Mouse (Mus musculus): ENCODE data around the gene Tas2r105. TPM values are rescaled to one million over a fixed set of nuclear protein-coding genes. Genes with fewer than 3 reads are reported as not detected.

The Tas2r105 gene
- not detected in 2 replicates for polyA plus RNA-seq (2015; fragmentation: Nextera tagmentation; extraction: Ambion mirVana)

- ATAC-seq (ENCODE audit: low read depth): no peak
- WGBS: 62% methylated on average over 1 of the region's 1 CpGs
- Histone ChIP-seq H3K27me3 (ENCODE audit: control insufficient read depth, insufficient read depth, low read depth, low read length) (no peaks in the 10 kb centered on the region), H3K36me3 (ENCODE audit: control insufficient read depth, insufficient read depth, low read length) (no peaks in the 10 kb centered on the region), H3K4me3 (ENCODE audit: low read length) (no peak within 1 kb of the TSS), H3K9me3 (ENCODE audit: control insufficient read depth, low read length) (peaks cover 2% of the 10 kb centered on the region), H3K4me1 (replicated peaks; ENCODE audit: control insufficient read depth, insufficient read depth, low read length) (no peaks in the 10 kb centered on the region), H3K27ac (ENCODE audit: low read length) (no peak within 1 kb of the TSS), H3K4me2 (ENCODE audit: low read depth, low read length) (no peak within 1 kb of the TSS), H3K9ac (ENCODE audit: low read length) (no peak within 1 kb of the TSS)
Observed at GRCm38 (mm10) chr6:131687395-131687794, at the start of gene Tas2r105. TSS of gene Tas2r105 (minus strand) at chr6:131687495.

GRCm38 (mm10) chr6:131712803-131713202 is 25.5 kb upstream of the Tas2r105 start:
- Histone ChIP-seq H3K36me3 (ENCODE audit: control insufficient read depth, insufficient read depth, low read length) (no peaks in the 10 kb centered on the region), H3K4me1 (replicated peaks; ENCODE audit: control insufficient read depth, insufficient read depth, low read length) (no peaks in the 10 kb centered on the region), H3K4me2 (ENCODE audit: low read depth, low read length) (no peak overlapping the region), H3K4me3 (ENCODE audit: low read length) (no peak overlapping the region), H3K9me3 (ENCODE audit: control insufficient read depth, low read length) (no peaks in the 10 kb centered on the region), H3K9ac (ENCODE audit: low read length) (no peak overlapping the region), H3K27me3 (ENCODE audit: control insufficient read depth, insufficient read depth, low read depth, low read length) (no peaks in the 10 kb centered on the region), H3K27ac (ENCODE audit: low read length) (no peak overlapping the region)
- 40% methylated on average over 7 of the region's 7 CpGs for WGBS
- ATAC-seq (ENCODE audit: low read depth): no peak

- H3K4me3 ChIP-seq (ENCODE audit: low read length): no peak within 1 kb of the TSS
- no peaks in the 10 kb centered on the region for H3K4me1 ChIP-seq (replicated peaks; ENCODE audit: control insufficient read depth, insufficient read depth, low read length)
- no peak for ATAC-seq (ENCODE audit: low read depth)
- H3K4me2 ChIP-seq (ENCODE audit: low read depth, low read length): no peak within 1 kb of the TSS
- H3K27me3 ChIP-seq (ENCODE audit: control insufficient read depth, insufficient read depth, low read depth, low read length): no peaks in the 10 kb centered on the region
- no peaks in the 10 kb centered on the region for H3K36me3 ChIP-seq (ENCODE audit: control insufficient read depth, insufficient read depth, low read length)
- H3K9ac ChIP-seq (ENCODE audit: low read length): no peak within 1 kb of the TSS
- no peak within 1 kb of the TSS for H3K27ac ChIP-seq (ENCODE audit: low read length)
- peaks cover 2% of the 10 kb centered on the region for H3K9me3 ChIP-seq (ENCODE audit: control insufficient read depth, low read length)
Observed at GRCm38 (mm10) chr6:131689963-131690362, 2.7 kb upstream of the Tas2r105 start, which contains the start of gene Tas2r114. TSS of gene Tas2r114 (minus strand) at chr6:131690063.

GRCm38 (mm10) chr6:131685644-131686043 is 1.7 kb downstream of the Tas2r105 start, which contains the start of gene Tas2r104:
TSS of gene Tas2r104 (minus strand) at chr6:131685744.
- Histone ChIP-seq H3K4me2 (ENCODE audit: low read depth, low read length) (no peak within 1 kb of the TSS), H3K27ac (ENCODE audit: low read length) (no peak within 1 kb of the TSS), H3K27me3 (ENCODE audit: control insufficient read depth, insufficient read depth, low read depth, low read length) (no peaks in the 10 kb centered on the region), H3K9me3 (ENCODE audit: control insufficient read depth, low read length) (no peaks in the 10 kb centered on the region; the same call in 1 of the 2 replicates), H3K9ac (ENCODE audit: low read length) (no peak within 1 kb of the TSS), H3K4me3 (ENCODE audit: low read length) (no peak within 1 kb of the TSS), H3K4me1 (replicated peaks; ENCODE audit: control insufficient read depth, insufficient read depth, low read length) (no peaks in the 10 kb centered on the region), H3K36me3 (ENCODE audit: control insufficient read depth, insufficient read depth, low read length) (no peaks in the 10 kb centered on the region)
- 73% methylated on average over 1 of the region's 1 CpGs for WGBS
- ATAC-seq (ENCODE audit: low read depth): no peak

GRCm38 (mm10) chr6:131678786-131679185 is 8.5 kb downstream of the Tas2r105 start, which contains the start of gene Tas2r106:
TSS of gene Tas2r106 (minus strand) at chr6:131678886.
- ATAC-seq (ENCODE audit: low read depth): no peak
- no peaks in the 10 kb centered on the region for H3K36me3 ChIP-seq (ENCODE audit: control insufficient read depth, insufficient read depth, low read length)
- no peak within 1 kb of the TSS for H3K4me3 ChIP-seq (ENCODE audit: low read length)
- H3K9me3 ChIP-seq (ENCODE audit: control insufficient read depth, low read length): no peaks in the 10 kb centered on the region
- no peaks in the 10 kb centered on the region for H3K4me1 ChIP-seq (replicated peaks; ENCODE audit: control insufficient read depth, insufficient read depth, low read length)
- 54% methylated on average over 3 of the region's 3 CpGs for WGBS
- no peak within 1 kb of the TSS for H3K9ac ChIP-seq (ENCODE audit: low read length)
- H3K4me2 ChIP-seq (ENCODE audit: low read depth, low read length): no peak within 1 kb of the TSS
- no peaks in the 10 kb centered on the region for H3K27me3 ChIP-seq (ENCODE audit: control insufficient read depth, insufficient read depth, low read depth, low read length)
- H3K27ac ChIP-seq (ENCODE audit: low read length): no peak within 1 kb of the TSS

GRCm38 (mm10) chr6:131660049-131660448 is 27.2 kb downstream of the Tas2r105 start, which contains the start of gene Tas2r107:
TSS of gene Tas2r107 (minus strand) at chr6:131660149.
- no peak within 1 kb of the TSS for H3K27ac ChIP-seq (ENCODE audit: low read length)
- H3K9ac ChIP-seq (ENCODE audit: low read length): no peak within 1 kb of the TSS
- H3K4me3 ChIP-seq (ENCODE audit: low read length): no peak within 1 kb of the TSS
- H3K4me1 ChIP-seq (replicated peaks; ENCODE audit: control insufficient read depth, insufficient read depth, low read length): no peaks in the 10 kb centered on the region
- no peak within 1 kb of the TSS for H3K4me2 ChIP-seq (ENCODE audit: low read depth, low read length)
- ATAC-seq (ENCODE audit: low read depth): no peak
- H3K27me3 ChIP-seq (ENCODE audit: control insufficient read depth, insufficient read depth, low read depth, low read length): no peaks in the 10 kb centered on the region
- H3K36me3 ChIP-seq (ENCODE audit: control insufficient read depth, insufficient read depth, low read length): no peaks in the 10 kb centered on the region
- no peaks in the 10 kb centered on the region for H3K9me3 ChIP-seq (ENCODE audit: control insufficient read depth, low read length)

Other genes with a start within 250 kb of the Tas2r105 start
- not detected in 2 replicates for gene 5430401F13Rik, start 201.1 kb downstream of the Tas2r105 start, polyA plus RNA-seq (2015; fragmentation: Nextera tagmentation; extraction: Ambion mirVana)
- not detected in 2 replicates for gene Gm6619, start 201.1 kb downstream of the Tas2r105 start, polyA plus RNA-seq (2015; fragmentation: Nextera tagmentation; extraction: Ambion mirVana)
- not detected in 2 replicates for gene Tas2r130, start 56.6 kb downstream of the Tas2r105 start, polyA plus RNA-seq (2015; fragmentation: Nextera tagmentation; extraction: Ambion mirVana)
- gene Tas2r107, start 27.3 kb downstream of the Tas2r105 start, polyA plus RNA-seq (2015; fragmentation: Nextera tagmentation; extraction: Ambion mirVana): not detected in 2 replicates
- not detected in 2 replicates for gene Tas2r106, start 8.6 kb downstream of the Tas2r105 start, polyA plus RNA-seq (2015; fragmentation: Nextera tagmentation; extraction: Ambion mirVana)
- not detected in 2 replicates for gene Tas2r104, start 1.8 kb downstream of the Tas2r105 start, polyA plus RNA-seq (2015; fragmentation: Nextera tagmentation; extraction: Ambion mirVana)
- gene Tas2r114, start 2.6 kb upstream of the Tas2r105 start, polyA plus RNA-seq (2015; fragmentation: Nextera tagmentation; extraction: Ambion mirVana): not detected in 2 replicates

Measured in lung, embryonic 16.5 days (tissue).